Mouse (Mus musculus) hindbrain, embryonic 11.5 days (tissue): ENCODE data around the gene Fam219b. TPM values are rescaled to one million over a fixed set of nuclear protein-coding genes. Genes with fewer than 3 reads are reported as not detected.
A peak's percentile ranks its signal among the peaks of the same experiment; 100 is the strongest.

ENCODE experiments used
- ATAC-seq: fragments of 200-750 bp; cut with Nextera tagmentation; 2 replicates; pipeline ENCODE4 v1.8.0; 2017; ENCODE audit warnings: mild to moderate bottlenecking, moderate TSS enrichment, moderate library complexity; ENCODE audit not compliant: low FRiP score
- DNase-seq: peaks from one replicate; pipeline ENCODE4 v3.0.0-alpha.2; 2015; ENCODE audit warnings: low spot score
- H3K27ac ChIP-seq: fragments of 300-500 bp; sonication (generic); 2 replicates; pipeline ENCODE4 v1.5.1; 2014; ENCODE audit warnings: mild to moderate bottlenecking, low read depth, low read length
- H3K27me3 ChIP-seq: fragments of 300-500 bp; sonication (generic); 2 replicates; pipeline ENCODE4 v1.6.1; 2014; ENCODE audit warnings: mild to moderate bottlenecking, low read length, moderate library complexity, mixed read lengths; ENCODE audit not compliant: control insufficient read depth, insufficient read depth
- H3K36me3 ChIP-seq: fragments of 300-500 bp; sonication (generic); 2 replicates; pipeline ENCODE4 v1.6.1; 2014; ENCODE audit warnings: mild to moderate bottlenecking, low read length, moderate library complexity, mixed read lengths; ENCODE audit not compliant: control insufficient read depth, insufficient read depth
- H3K4me1 ChIP-seq: fragments of 300-500 bp; sonication (generic); replicated peaks from 2 replicates; pipeline ENCODE4 v1.6.1; 2014; ENCODE audit warnings: low read length, mixed read lengths; ENCODE audit not compliant: control insufficient read depth, insufficient read depth
- H3K4me2 ChIP-seq: fragments of 300-500 bp; sonication (generic); replicated peaks from 2 replicates; pipeline ENCODE4 v1.6.1; 2014; ENCODE audit warnings: mild to moderate bottlenecking, low read depth, low read length
- H3K4me3 ChIP-seq: fragments of 300-500 bp; sonication (generic); 2 replicates; pipeline ENCODE4 v1.5.1; 2014; ENCODE audit warnings: low read depth, low read length
- H3K9ac ChIP-seq: fragments of 300-500 bp; sonication (generic); 2 replicates; pipeline ENCODE4 v1.6.1; 2014; ENCODE audit warnings: low read depth, low read length
- H3K9me3 ChIP-seq: fragments of 300-500 bp; sonication (generic); 2 replicates; pipeline ENCODE4 v1.6.1; 2016; ENCODE audit warnings: low read length; ENCODE audit not compliant: control insufficient read depth
- whole genome bisulfite sequencing: fragments of 180-500 bp; shearing (Covaris S2); extraction: QIAGEN DNeasy Blood & Tissue Kit; methylation state at CpG from one replicate; pipeline ENCODE4 v1.1.7; 2014; 5-methylcytosine and 5-hydroxymethylcytosine counted together
- polyA plus RNA-seq: library from polyadenylated mRNA; unstranded; fragments of >200 nt; fragmentation: Nextera tagmentation; extraction: Ambion mirVana; gene quantifications from 2 replicates; pipeline ENCODE4 v1.2.1, GENCODE M21; 2014

Fam219b gene
- polyA plus RNA-seq, 1 experiment from 2014 or later: 17.7 TPM

DNA sequence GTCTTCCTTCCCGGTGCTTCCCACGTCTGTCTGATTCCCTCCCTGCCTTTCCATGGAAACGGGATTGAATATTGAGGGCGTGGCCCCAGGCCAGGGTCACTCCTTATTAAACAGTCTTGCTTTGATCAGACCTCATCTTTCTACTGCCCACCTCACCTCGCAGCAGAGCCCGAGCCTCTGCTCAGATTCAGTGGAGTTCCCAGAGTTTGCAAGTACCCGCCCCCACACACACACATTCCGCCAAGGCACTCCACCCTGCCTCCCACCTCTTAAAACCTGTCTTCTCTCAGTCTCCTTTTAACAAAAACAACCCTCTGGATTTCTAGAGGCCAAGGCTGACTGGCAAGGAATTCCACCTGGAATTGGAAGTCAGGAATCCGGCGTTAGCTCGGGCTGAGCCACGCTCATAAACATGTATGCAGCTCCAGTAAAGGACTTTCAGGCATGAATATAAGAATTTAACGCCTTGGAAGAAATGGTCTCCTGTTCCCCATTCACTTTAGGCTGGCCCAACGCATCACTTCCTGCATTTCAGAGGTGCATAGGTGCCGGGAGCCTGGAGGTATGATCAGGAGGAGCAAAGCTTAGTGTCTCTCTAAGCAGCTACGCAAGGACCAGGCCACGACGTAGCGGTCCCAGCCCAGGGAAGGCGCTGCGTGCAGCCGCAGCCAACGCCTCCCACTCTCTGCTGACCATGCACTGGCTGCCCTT lies 34.3 kb upstream of the Fam219b start:
- peaks cover 14% of the 10 kb centered on the region for H3K4me1 ChIP-seq
- ATAC-seq: 0 out of 2 replicates have a peak, but pooled peaks have one; percentile 4
- peak overlapping the region; percentile 77 for H3K4me2 ChIP-seq
- H3K9me3 ChIP-seq: no peaks in the 10 kb centered on the region
- peak overlapping the region; percentile 37 for H3K4me3 ChIP-seq
- no peak overlapping the region for H3K9ac ChIP-seq
- no peaks in the 10 kb centered on the region for H3K36me3 ChIP-seq
- peak; percentile 52 for DNase-seq
- WGBS: 3% methylated on average over 23 of the region's 23 CpGs
- H3K27ac ChIP-seq: no peak overlapping the region
- H3K27me3 ChIP-seq: peaks cover 60% of the 10 kb centered on the region

DNA sequence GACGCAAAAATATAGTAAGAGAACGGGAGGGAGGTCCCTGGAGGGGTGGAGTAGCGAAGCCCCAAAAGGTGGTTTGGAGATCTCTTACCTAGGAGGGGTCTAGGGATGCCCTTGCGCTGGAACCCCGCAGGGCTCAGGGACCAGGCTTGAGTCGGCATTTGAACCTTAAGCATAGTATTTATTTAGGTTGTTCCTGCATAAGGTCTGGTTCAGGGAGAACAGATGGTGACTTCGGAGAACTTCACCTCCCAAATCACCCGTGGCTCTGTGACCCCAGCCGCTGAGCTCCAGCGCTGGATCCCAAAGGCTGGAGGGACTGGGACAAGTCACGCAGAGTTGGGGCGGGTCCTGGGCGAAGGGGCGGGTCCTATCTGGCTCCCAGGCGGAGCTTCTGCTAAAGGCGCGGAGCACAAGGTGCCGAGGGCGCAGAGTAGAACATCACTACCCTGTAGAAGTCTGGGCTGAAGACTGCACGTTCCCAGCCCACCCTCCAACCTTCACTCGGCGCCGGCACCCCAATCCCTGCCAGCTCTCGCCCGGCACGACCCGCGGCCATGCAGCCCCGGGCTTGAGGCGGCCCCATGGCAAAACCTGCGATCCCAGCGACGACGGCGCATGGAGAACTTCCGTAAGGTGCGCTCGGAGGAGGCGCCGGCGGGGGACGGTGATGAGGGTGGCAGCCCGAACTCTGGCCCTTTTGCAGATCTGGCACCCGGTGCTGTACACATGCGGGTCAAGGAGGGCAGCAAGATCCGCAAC lies 33.5 kb upstream of the Fam219b start, which contains the start of gene Rpp25:
Gene Rpp25, plus strand, starts transcription at position 405 of the 759 bp plus-strand sequence.
- H3K36me3 ChIP-seq: no peaks in the 10 kb centered on the region
- H3K4me1 ChIP-seq: peaks cover 14% of the 10 kb centered on the region
- peak; percentile 65 for DNase-seq
- peak within 1 kb of the TSS; percentile 77 for H3K4me2 ChIP-seq
- H3K9ac ChIP-seq: peak within 1 kb of the TSS; percentile 41; the same call in 1 of the 2 replicates
- peaks cover 60% of the 10 kb centered on the region for H3K27me3 ChIP-seq
- WGBS: under 1% methylated on average over 46 of the region's 46 CpGs
- ATAC-seq: peak; percentile 69
- no peaks in the 10 kb centered on the region for H3K9me3 ChIP-seq
- no peak within 1 kb of the TSS for H3K27ac ChIP-seq
- peak within 1 kb of the TSS; percentile 37 for H3K4me3 ChIP-seq

DNA sequence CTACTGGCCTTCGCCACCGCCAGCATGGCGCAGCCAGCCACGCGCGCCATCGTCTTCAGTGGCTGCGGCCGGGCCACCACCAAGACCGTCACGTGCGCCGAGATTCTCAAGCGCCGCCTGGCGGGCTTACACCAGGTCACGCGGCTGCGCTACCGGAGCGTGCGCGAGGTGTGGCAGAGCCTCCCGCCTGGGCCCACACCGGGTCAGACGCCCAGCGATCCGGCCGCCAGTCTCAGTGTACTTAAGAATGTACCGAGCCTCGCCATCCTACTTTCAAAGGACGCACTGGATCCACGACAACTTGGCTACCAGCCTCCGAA lies 33.0 kb upstream of the Fam219b start:
- ATAC-seq: 0 out of 2 replicates have a peak, but pooled peaks have one; percentile 41
- peaks cover 14% of the 10 kb centered on the region for H3K4me1 ChIP-seq
- peak overlapping the region; percentile 77 for H3K4me2 ChIP-seq
- WGBS: under 1% methylated on average over 34 of the region's 34 CpGs
- peaks cover 60% of the 10 kb centered on the region for H3K27me3 ChIP-seq
- no peak overlapping the region for H3K27ac ChIP-seq
- no peaks in the 10 kb centered on the region for H3K36me3 ChIP-seq
- peak; percentile 69 for DNase-seq
- H3K4me3 ChIP-seq: peak overlapping the region; percentile 37
- 0 out of 2 replicates have a peak overlapping the region, but pooled peaks have one; percentile 41 for H3K9ac ChIP-seq
- no peaks in the 10 kb centered on the region for H3K9me3 ChIP-seq

DNA sequence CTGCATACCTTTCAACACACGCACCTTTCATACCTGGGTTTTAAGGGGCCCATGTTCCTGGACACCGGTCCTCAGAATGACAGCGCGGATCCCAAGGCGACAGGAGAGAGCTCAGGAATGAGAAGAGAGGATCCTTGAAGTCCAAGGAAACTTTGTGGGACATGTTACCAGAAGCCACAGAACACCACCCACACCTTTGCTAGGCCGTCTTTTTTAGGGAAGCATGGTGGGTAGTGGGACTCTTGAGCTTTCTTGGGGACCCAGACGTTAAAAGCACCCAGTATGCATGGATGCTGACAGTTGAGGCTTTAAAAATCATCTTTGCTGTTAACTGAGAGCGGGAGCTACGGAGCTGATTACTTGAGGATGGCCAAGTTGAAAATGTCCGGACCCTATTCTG lies 32.4 kb upstream of the Fam219b start:
- no peaks in the 10 kb centered on the region for H3K36me3 ChIP-seq
- H3K27ac ChIP-seq: no peak overlapping the region
- H3K27me3 ChIP-seq: peaks cover 60% of the 10 kb centered on the region
- H3K4me3 ChIP-seq: peak overlapping the region; percentile 37; the same call in 1 of the 2 replicates
- ATAC-seq (no peak), DNase-seq (peak; percentile 14)
- H3K9me3 ChIP-seq: no peaks in the 10 kb centered on the region
- no peak overlapping the region for H3K9ac ChIP-seq
- H3K4me1 ChIP-seq: peaks cover 14% of the 10 kb centered on the region
- 0 out of 2 replicates have a peak overlapping the region, but pooled peaks have one; percentile 77 for H3K4me2 ChIP-seq
- WGBS: 49% methylated on average over 10 of the region's 10 CpGs

DNA sequence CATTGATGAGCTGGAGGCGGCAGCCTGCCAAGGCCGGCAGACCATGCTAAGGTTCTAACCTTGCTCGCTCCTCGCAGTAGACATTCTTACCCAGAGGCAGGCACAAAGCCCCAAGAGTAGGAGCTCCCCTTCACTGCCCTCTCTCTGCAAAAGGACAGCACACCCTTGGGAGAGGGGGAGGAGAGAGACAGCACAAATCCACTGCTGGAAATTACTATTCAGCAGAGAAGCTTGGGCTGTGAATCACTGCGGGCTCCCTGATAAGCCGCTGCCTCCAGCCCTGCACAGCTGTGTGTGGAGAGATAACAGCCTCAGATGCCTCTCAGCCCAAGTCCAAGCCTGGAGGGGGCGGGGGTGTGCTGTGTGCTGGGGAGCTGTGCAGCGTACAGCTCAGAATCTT lies 31.6 kb upstream of the Fam219b start:
- Histone ChIP-seq H3K4me2 (no peak overlapping the region), H3K4me1 (peaks cover 16% of the 10 kb centered on the region), H3K4me3 (no peak overlapping the region), H3K9me3 (no peaks in the 10 kb centered on the region), H3K27me3 (peaks cover 54% of the 10 kb centered on the region), H3K9ac (no peak overlapping the region), H3K27ac (peak overlapping the region; percentile 54; the same call in 1 of the 2 replicates), H3K36me3 (no peaks in the 10 kb centered on the region)
- DNase-seq (no peak), ATAC-seq (peak; percentile 62; the same call in 1 of the 2 replicates)
- 10% methylated on average over 8 of the region's 8 CpGs for WGBS

DNA sequence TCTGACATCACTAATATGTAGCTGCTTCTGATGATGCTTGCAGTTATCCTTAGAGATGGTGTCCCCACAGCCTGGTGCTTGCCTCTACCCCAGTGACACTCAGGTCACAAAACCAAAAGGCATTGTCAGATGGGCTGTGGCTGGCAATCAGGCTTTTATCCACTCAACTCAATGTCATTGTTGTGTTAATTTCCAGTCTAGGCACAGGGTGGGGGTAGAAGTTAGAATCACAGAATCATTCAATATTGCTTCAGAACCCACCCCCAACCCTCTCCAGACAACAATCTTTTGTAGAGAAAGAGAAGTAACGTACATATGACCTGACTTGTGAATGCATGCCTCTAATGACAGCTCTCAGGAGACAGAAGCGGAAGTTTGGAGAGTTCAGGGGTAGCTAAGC lies 26.8 kb upstream of the Fam219b start:
- no peak for DNase-seq
- H3K27me3 ChIP-seq: peaks cover 10% of the 10 kb centered on the region
- WGBS: 36% methylated on average over 2 of the region's 2 CpGs
- ATAC-seq: no peak
- H3K9ac ChIP-seq: no peak overlapping the region
- H3K4me2 ChIP-seq: no peak overlapping the region
- no peak overlapping the region for H3K27ac ChIP-seq
- no peaks in the 10 kb centered on the region for H3K36me3 ChIP-seq
- H3K4me1 ChIP-seq: peaks cover 2% of the 10 kb centered on the region; the same call in 1 of the 2 replicates
- no peaks in the 10 kb centered on the region for H3K9me3 ChIP-seq
- no peak overlapping the region for H3K4me3 ChIP-seq

DNA sequence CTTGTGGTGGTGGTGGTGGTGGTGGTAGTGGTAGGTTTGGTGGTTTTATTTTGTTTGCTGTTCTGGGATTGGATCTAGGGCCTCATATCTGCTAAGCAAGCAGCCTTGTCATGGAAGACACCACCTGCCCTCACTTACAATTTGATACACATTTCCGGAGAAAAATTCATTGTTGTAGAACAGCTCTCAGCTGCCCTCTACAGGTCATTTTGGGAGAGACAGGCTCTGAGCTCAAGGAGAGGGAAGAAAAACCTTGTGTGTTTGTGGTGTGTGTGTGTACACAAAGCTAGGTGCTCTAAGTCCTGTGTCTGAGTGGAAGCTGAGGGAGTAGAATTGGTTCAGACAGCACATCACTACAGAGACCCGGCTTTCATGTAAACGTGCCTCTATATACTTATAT lies 20.2 kb upstream of the Fam219b start:
- no peak overlapping the region for H3K27ac ChIP-seq
- no peak overlapping the region for H3K9ac ChIP-seq
- H3K27me3 ChIP-seq: no peaks in the 10 kb centered on the region
- no peaks in the 10 kb centered on the region for H3K36me3 ChIP-seq
- no peak overlapping the region for H3K4me2 ChIP-seq
- ATAC-seq (no peak), DNase-seq (peak; percentile 90)
- no peaks in the 10 kb centered on the region for H3K4me1 ChIP-seq
- WGBS: 9% methylated on average over 3 of the region's 3 CpGs
- no peaks in the 10 kb centered on the region for H3K9me3 ChIP-seq
- H3K4me3 ChIP-seq: no peak overlapping the region

DNA sequence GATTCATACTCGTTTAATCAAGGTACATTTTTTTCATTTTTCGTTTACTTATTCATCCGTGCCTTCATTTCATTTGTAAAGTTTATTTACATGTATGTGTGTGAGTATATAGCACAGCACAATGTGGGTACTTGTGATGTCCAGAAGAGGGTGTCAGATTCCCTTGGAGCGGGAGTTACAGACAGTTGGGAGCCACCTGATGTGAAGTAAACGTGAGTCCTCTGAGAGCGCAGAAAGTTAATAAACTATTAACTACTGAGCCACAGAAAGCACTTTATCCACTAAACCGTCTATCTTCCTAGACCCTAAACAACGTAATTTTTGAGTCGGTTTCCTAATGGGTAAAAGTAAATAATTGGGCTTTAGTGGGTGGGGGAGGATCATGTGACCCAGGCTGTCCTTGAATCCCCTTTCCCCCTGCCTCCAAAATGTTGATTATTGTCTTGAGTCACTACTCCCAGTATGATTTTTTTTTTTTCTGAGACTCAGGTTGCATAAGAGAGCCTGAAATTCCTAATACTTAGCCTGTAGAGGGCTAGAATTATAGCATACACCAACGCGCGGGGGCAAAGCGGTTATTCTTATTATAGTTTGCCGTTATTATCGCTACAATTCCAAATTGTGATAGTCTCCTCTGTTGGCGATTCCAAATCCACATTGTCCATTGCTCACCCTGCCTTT lies 16.8 kb upstream of the Fam219b start:
- no peak overlapping the region for H3K27ac ChIP-seq
- DNase-seq (no peak), ATAC-seq (no peak; the same call in 1 of the 2 replicates)
- H3K9me3 ChIP-seq: no peaks in the 10 kb centered on the region
- WGBS: 23% methylated on average over 16 of the region's 16 CpGs
- peak overlapping the region; percentile 78 for H3K4me2 ChIP-seq
- no peaks in the 10 kb centered on the region for H3K27me3 ChIP-seq
- H3K4me3 ChIP-seq: peak overlapping the region; percentile 96
- peak overlapping the region; percentile 97 for H3K9ac ChIP-seq
- no peaks in the 10 kb centered on the region for H3K4me1 ChIP-seq
- no peaks in the 10 kb centered on the region for H3K36me3 ChIP-seq
